Mouse (Mus musculus): ENCODE results near the gene Hadhb.
"Not testable (repeated sequence)": the region's sequence is repeated elsewhere in the genome, so short reads cannot be mapped to it uniquely, and the experiment has no call there.

Hadhb gene

DNA sequence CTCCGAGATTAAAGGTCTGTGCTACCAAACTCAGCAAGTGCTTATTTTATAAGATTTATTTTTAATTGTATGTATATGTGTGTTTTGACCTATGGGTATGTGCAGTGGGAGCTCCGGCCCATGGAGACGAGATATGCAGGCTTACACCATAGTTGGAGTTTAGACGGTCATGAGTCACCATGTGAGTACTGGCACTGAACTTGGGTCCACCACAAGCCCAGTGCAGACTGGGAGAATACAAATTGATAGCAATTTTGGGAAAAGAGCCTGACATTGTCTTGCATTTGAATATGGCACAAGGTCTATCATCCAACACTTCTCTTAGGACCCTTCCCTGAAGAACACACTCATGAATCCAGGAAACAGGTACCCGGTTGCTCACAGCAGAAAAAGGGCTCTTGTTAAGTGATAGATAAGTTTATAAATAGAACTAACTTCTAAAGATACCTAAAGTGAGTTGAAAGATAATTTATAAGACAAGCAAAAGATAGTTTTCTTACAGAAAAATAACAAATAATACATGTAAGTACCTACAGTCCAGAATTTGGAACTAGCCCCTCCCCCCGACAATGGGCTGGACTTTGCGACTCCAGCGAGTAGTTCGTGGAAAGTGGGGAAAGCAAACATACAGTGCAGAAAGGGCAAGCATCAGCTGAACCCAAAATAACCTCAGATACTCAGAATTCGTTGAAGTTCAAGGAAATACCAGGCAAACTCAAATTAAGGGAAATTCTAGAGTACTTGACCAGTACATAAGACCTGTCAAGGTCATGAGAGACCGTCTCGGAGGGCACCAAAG is 32.8 kb downstream of the Hadhb start:
- DNase-seq = no peak

DNA sequence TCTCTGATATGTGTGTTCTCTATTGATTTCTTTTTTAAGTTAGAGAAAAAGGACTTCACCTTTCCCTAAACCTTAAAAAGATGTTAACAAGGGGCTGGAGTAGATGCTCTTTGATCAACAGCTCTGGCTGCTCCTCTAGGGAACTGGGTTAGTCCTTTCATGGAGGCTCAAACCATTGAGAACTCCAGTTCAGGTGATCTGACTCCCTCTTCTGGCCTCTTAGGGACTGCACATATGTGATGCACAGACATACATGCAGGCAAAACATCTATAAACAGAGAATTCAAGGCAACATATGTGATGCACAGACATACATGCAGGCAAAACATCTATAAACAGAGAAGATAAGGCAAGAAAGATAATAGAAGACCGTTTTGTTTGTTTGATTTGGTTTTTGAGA is 37.4 kb downstream of the Hadhb start:
- no peak for DNase-seq

DNA sequence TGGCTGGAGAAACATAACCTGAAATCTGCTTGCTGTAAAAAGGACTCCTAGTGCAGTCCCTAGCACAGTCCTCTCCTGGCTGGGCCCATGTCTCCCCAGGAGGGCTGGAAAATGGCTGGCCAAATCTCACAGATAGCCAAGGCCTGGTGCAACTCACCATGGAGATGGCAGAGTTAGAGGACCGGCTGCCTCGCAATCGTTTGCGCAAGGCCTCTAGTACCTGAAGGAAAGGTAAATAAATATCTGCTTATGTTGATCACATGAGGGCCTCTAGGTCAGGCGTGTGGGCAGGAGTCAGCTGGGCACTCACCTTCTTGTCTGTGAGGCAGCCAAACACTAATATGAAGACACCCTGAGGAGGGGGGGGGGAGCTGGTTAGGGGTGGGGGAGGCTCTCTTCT is 40.3 kb downstream of the Hadhb start:
- peak in 1 of 2 experiments; percentile 35 for DNase-seq

GRCm38 (mm10) chr5:30198257-30198656 is 43.2 kb downstream of the Hadhb start:
- DNase-seq = peak; percentile 13 to 37

DNA sequence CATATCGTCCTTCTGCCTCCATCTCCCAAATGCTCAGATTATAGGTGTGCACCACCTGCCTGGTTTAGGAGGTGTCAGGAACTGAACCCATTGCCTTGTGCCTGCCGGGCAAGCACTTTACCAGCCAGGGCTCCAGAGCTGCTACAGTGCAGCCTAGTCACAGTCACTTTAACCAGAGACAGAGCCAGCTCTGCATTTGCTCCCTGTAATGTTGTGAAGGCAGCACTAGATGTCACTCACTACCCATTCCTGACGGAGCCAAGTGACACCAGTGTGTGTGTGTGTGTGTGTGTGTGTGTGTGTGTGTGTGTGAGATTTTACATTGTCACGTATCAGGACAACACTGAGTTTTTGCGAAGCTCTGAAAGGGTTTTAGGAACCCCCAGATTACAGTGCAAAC is 46.5 kb downstream of the Hadhb start:
- peak; percentile 40 to 42 for DNase-seq

DNA sequence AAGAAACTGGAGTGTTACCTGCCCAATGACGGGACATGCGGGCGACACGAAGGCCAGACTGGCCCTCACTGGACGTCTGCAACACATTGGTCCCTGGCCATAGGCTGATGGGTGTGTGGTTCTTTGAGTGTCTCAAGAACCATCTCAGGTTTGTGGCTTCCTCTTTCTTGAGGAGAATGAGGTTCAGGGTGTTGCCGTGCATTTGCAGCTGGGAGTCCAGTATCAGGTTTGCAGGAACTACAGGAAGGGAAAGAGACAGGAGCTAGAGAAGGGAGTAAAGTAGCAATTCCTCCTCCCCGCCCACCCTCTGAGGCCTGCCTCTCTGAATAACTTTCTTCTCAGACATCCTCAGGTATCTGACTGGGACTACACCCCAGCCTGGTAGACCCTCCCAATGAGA is 47.2 kb downstream of the Hadhb start:
- no peak for DNase-seq

DNA sequence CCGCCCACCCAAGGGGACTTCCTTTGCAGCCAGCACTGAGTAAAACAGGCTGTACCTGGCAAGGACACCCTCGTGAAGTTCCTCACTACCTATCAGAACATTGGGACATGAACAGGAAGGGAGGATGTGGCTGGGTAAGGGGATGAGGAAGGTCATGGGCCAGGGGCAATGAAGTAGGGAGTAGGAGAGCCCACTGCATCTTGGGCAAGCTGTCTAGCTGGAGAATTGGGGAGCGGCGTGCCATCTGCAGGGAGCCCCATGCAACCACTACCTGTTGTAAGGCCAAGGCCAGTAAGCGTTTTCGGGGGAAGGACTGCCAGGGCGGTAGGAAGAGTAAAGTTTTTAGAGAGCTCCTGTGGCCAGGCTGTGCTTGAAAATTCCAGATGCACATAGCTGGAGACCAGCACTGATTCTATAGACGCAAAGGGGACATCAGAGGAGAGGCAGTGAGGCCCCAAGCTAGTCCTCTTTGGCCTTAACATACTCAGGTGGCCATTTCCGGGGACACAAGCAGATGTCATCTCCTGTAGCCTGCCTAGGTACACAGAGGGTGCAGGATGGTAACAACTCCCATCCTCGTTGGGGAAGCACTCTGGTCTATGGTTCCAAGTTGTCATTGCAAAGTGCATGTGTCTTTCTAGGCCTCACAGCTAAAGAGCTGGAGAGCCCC is 48.3 kb downstream of the Hadhb start:
- DNase-seq = no peak

- DNase-seq = no peak
Observed at GRCm38 (mm10) chr5:30204441-30204840, 49.4 kb downstream of the Hadhb start.

DNA sequence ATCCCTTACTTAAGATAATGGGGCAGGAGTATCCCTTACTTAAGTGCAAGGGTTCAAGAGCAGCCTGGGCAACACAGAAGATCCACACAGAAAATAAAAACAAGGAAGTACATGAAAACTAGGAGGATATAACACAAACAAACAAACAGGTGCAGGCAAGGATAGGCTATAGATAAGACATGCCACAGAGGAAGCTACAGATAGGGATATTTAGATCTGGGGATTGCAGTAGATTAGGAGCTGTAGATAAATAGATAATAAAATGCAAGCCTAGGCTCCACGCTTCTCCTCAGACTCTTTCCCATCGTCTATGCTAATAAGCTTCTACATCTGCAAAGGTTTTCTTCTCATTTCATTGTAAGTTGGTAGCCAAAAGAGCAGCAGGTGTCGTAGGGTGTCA is 50.0 kb downstream of the Hadhb start:
- DNase-seq = no peak

DNA sequence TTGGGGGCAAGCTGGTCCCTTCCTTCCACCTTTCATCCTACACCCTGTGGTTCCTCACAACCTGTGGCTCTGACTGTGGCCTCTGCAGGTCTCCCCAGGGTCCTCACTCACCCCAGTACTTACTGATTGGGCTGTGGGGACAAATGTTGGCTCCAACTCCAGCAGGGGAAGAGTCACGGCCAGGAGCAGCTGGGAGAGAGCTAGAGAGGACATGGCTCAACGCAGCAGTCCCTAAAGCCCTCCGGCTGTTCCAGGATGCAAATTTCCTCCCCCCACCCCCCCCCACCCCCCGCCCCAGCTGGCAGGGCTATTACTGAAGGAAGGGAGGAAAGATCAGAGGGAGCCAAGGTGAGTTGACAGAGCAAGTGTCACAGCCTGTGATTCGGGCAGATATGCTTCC is 50.4 kb downstream of the Hadhb start, which contains the start of gene Adgrf3:
Gene Adgrf3, minus strand, starts transcription at position 230 of the 400 bp plus-strand sequence.
- DNase-seq = no peak

DNA sequence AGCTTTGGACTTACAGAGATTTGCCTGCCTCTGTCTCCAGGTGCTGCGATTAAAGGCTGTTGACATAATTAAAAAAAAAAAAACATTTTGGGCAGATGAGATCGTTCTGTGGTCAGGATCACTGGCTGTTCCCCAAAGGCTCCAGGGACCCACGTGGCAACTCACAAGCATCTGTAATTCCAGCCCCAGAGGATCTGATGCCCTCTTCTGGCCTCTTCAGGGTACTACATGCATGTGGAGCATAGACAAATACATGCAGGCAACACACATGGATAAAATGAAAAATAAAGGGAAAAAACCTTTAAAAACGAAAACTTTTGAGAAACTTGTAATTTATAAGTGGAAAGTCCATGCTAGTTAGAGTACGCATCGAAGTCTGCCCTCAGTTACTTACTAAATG is 52.2 kb downstream of the Hadhb start:
- peak in 1 of 2 experiments; percentile 43 for DNase-seq

- not testable (repeated sequence) for DNase-seq
Observed at GRCm38 (mm10) chr5:30210758-30211157, 55.7 kb downstream of the Hadhb start.

DNA sequence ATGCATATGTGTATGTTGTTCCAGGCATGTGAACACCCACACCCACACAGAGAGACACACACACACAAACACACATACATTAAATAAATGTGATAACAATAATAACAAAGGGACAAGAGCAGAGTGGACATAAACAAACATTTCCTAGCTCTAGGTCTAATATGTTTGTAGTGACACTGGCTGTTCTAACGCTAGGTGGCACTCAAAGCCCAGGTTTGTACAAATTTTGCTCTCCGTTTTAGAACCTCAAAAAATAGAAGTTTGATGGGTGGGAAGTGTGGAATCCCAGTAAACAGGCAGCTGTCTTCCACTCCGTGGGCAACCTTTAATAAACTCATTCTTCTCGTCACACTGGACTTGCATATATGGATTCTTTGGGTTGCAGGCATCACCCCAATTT is 59.8 kb downstream of the Hadhb start:
- DNase-seq = peak in 1 of 2 experiments; percentile 72

GRCm38 (mm10) chr5:30215970-30216369 is 60.9 kb downstream of the Hadhb start:
- DNase-seq = no peak

DNA sequence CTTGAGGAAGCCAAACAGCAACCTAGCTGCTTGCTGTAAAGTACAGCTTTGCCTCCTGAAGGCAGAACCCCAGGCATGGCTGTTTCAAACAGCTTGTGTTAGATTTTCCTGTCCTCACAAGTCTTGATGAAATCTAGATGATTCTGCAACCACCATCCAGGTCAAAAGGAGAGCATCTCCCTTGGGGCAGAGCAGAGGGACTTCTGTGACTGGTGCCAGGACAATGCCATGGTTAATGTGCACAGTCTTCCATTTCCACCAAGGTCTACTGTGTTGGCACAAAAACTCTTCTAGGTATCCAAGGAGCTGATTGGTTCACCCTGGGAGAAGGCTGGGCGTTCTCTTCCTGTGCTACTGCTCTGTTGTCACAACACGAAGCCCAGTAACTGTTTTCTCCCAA is 64.7 kb downstream of the Hadhb start:
- no peak for DNase-seq

DNA sequence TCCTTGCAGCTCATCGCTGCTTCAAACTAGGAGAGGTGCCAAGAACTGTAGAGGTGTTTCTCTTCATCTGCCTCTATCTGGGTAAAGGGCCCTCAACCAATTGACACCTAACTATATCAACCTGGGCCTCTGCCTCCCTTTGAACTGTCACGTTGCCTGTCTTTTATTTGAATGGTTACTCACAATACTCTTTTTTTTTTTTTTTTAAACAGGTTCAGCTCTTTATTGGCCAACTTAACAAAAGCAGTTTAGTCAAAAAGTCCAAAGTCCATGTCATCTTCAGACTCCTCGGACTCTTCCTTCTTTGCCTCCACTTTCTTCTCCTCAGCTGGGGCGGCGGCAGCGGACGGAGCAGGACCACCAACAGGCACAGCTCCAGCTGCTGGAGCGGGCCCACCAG is 65.6 kb downstream of the Hadhb start:
- DNase-seq = no peak

- no peak for DNase-seq
Observed at GRCm38 (mm10) chr5:30222681-30223080, 67.6 kb downstream of the Hadhb start.

GRCm38 (mm10) chr5:30230901-30231300 is 75.9 kb downstream of the Hadhb start:
- DNase-seq = peak in 1 of 2 experiments; percentile 48

GRCm38 (mm10) chr5:30231891-30232270 is 76.8 kb downstream of the Hadhb start:
- no peak for DNase-seq

GRCm38 (mm10) chr5:30232271-30232971 is 77.4 kb downstream of the Hadhb start, which contains the start of gene Selenoi:
Selenoi (plus strand) TSS chr5:30232581.
- DNase-seq = peak; percentile 99

DNA sequence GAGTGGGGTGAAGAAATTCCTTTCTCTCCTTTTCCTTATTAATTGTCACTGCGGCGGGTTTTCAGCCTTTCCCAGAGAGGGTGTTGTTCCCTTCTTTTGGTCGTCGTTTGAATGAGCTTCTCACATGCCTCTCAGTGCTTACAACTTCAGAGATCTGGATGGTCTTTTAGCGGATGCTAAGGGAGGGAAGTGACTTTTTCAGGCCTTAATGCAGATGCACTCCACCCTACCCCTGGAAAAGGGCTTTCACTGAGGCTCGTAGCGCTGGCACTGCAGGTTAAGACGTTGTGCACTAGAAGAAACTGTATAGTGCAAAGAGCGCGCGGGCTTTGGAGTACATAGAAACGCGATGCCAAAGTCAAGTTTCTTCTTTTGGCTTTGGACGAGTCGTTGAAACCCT is 78.0 kb downstream of the Hadhb start:
- no peak for DNase-seq

DNA sequence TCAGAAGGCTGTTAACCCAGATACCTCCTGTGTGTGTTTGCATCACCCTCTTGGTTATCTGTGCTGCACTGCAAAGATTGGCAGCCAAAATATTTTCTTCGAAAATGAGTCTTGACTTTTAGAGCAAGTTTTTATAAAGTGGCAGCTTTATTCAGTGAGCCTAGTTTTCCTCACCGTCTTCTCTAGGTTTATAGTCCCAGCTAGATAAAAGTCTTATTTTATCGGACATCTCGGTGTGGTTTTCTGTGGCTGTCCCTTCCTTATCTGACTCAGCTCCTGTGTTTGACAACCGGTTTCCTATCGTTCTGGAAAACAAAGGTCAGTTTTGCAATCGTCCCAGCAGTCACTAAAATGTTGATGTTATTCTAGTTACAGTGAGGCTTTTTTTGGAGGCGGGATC is 78.9 kb downstream of the Hadhb start:
- DNase-seq = no peak

Data from lung, postnatal 4 days (tissue).